Mouse (Mus musculus) neural tube, embryonic 10.5 days (tissue): ENCODE results near the gene Ctps.
"Not testable (repeated sequence)": the region's sequence is repeated elsewhere in the genome, so short reads cannot be mapped to it uniquely, and the experiment has no call there.

Experiments used
- DNase-seq: peaks from one replicate; pipeline ENCODE4 v3.0.0-alpha.2; 2017; ENCODE audit warnings: low spot score; ENCODE audit errors: extremely low spot score

The Ctps gene

DNA sequence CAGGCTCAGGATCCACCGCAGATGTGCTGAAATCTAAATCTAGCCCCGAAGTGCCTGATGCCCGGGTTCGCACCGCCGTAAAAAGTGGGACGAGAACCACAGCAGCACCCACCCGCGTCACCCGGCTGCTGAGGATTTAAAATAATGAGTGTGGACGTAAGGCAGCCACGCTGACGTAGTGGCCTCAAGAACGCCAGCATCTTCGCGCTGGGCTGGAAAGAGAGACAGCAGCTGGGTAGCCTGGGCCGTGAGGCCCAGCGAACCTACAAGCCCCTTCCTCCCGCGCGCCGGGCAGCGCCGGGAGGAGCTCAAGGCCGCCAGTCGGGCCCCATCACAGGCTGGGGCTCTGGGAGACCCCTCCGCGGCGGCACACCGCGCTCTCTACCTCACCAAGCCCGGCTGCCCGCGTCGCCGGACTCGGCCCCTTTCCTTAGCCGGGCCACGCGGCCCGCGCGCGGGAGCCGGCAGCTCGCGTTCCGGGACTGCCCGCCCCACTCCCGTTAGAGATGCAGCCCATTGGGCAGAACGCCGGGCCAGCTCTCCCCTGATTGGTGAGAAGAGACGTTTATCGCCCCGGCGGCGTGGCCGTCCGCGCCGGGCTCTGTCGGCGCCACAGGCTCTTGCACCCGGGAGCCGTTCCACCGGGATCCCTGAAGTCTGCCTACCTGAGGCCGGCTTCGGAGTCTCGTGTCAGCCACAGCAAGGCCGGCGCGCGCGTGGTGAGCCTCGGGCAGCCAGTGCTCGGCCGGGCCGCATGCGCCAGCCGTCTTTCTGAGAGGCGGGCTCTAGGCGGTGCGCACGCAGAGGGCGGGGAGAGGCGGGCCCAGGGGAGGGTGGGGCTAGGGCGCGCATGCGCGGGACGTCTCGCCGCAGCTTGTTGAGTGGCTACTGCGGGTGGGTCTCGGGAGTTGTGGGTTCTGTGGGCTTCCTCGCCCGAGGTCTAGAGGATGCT is at the start of gene Ctps:
TSS of gene Ctps (minus strand) at position 791 of the 952 bp plus-strand sequence.
- DNase-seq = peak; percentile 99

DNA sequence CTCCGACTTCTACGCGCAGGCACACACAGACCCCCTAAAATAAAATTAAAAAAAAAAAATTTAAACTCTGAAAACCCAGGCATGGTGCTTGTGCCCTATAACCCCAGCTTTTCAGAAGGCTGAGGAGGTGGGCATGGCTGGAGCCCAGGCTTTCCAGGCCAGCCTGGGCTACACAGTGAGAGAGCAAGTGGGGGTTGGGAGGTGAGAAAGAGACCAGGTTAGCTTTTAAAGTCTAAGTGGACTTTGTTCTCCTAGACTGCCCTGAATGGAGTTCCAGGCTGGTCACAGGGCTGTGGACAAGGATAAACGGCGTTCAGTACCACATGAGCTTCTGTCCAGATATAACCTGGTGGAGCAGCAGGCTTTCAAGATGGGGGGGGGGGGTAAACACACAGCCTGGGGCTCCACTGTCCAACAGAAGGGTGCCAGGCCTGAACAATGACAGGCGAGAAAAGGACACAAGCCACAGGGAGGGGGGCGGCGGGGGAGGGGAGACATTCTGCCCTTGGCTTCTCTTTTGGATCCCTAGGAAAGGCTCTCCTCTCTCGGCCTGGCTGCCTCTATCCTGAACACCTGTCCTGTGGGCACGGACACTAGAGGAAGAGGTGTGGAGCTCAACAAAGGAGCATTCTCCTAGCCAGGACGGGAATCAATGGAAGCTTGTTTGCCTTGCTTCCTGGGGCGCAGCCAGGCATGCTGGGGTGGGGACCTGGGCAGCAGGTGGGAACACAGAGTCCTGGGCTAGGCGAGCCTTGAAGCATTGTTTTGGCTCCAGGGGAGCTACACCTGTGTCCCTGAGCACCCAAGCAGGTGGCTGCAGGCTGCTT is 46.3 kb upstream of the Ctps start:
- DNase-seq = no peak

DNA sequence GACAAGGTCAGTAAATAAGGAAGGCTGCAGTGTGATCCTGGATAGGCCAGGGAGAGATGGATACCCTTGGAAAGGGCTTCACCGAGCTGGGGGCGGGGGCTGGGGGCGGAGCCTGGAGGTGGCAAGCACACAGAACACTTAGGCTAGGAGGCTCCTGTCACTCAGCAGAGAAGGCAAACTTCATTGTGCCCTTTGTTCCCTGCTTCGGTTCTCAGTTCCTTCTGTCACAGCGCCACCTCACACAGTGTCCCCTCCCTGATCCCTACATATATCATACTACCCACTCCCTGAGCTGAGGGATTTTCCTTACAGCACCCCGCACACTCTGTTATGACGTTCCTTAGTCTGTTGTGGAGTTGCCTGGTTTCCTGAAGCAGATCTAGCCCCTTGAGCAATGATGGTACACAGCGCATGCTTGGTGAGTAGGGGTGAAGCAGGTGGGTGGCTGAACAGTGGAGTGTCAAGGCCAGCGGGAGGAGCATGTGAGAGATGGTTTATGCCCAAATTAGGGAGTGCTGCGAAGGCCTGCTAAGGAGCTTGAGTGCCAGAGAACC is 45.5 kb upstream of the Ctps start:
- DNase-seq = peak; percentile 34

DNA sequence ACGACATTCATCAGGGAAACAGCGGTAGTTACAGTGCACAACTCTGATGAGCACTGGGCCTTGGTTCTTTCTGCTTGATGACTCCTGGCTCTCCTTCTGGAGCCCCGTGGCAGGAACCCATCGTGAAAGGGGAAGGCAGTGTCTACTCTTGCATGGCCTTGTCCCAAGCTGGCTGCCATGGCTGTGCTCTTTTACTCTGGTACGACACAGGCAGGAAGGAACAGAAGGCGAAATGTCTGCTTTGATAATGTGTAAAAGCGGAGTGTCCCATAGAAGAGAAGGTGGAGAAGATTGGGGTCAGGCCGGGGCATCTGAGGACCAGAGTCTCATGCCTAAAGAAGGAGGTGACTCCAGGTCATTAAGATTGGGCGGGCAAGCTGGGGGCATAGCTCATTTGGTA is 44.6 kb upstream of the Ctps start:
- no peak for DNase-seq

DNA sequence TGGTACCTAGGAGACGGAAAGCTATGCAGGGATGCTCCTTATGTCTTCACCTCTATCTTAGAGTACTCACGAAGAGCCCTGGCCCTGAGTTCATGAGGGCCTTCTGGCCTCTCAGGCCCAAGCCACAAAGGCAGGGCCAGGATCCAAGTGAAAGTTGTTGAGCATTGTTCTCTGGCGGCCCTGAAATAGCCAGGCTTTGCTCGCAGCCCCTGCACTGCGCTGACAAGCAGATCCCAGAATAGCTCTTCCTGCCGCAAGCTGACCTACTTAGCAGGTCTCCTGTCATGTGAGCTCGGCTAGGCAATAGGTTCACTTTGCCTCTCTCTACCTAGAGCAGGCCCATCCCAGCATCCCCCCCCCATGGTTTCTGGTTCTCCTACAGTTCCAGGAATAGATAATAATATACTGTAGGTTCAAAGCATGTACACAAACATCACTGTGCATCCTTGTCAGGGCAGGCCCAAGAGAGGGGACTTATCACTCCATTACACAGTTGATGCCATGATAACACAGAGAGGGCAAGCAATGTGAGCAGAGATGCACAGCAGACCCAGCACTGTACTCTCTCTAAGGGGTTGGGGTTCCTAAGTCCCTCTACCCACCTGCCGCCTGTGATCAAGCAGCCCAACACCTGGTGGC is 43.7 kb upstream of the Ctps start:
- DNase-seq = no peak

DNA sequence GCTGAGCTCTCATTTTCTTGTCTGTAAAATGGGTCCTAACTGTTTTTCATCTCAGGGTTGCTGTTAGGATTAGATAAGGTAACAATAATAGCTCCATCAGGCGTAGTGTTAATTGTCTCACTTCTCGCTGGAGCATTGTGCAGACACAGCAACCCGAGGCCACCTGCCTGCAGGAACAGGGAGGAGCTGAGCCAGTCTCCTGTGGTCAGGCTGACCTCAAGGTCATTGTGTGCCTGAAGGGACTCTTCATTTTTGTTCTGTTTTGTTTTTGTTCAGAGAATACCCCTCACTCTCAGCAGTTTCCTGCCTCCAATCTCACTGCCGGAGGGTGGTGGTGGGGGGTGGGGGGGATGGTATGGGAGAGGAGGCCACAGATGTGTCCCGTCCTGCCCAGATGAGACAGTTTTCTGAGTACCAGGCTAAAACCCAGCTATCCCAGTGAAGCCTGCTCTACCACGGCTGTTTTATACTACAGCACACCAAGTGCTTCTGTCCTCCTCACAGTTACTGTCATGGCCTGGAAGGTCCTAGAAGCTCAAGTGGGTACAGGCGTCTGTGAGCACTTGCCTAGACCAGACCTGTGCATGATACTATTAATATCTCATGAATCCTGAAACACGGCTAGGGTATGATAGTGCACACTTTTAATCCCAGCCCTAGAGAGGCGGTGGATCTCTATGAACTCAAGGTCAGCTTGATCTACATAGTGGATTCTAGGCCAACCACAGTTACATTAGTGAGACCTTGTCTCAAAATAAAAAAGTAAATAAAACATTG is 42.4 kb upstream of the Ctps start:
- peak; percentile 36 for DNase-seq

DNA sequence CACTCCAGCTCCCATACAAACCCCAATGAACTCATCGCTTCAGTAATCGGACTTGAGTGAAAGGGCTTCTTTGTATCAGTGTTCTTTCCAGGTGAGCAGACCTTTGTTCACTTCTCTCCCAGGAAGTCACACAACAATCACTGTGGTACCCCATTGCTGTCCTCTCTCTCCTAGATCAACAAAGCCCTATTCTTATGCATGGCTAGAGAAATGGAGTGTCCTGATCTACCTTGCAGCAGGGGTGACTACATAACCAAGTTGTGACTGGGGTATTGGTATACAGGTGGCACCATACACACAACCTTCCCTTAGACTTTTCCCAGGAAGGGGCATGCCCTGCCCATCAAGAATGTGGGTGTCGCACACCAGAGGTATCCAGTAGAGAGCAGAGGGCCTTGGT is 40.9 kb upstream of the Ctps start:
- DNase-seq = no peak

DNA sequence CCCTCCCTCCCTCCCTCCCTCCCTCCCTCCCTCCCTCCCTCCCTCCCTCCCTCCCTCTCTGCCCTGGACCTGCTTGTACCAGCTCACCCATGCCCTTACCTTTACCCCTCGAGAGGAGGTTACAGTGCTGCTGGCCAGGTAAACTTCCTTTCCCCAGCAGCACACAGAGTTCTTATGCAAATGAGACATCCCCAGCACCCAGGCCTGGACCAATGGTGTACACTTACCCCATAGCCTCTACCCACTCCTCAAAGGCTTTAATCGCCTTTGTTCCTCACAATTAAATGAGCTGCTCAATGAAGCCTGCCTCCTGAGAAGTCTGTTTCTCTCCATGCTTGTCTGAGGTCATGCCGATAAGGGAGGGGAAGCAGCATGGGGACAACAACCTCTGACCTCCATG is 36.9 kb upstream of the Ctps start:
- no peak for DNase-seq

DNA sequence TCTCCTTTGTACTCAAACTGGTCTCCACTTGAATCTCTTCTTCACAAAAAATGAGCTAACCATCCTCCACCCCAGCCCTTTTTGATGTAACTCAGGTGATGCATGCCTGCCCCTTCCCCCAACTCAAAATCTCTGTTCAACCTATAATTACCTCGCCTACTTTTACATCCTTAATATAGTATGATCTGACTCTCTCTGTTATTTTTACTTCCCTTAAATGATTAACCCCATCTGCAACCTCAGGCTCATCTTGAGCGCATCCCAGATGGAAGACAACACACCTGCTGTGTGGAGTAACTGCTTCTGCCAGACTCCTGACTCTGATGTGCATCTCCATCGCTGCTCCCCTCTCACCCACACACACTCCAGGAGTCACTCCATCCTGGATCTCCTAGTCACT is 32.6 kb upstream of the Ctps start:
- DNase-seq = no peak

DNA sequence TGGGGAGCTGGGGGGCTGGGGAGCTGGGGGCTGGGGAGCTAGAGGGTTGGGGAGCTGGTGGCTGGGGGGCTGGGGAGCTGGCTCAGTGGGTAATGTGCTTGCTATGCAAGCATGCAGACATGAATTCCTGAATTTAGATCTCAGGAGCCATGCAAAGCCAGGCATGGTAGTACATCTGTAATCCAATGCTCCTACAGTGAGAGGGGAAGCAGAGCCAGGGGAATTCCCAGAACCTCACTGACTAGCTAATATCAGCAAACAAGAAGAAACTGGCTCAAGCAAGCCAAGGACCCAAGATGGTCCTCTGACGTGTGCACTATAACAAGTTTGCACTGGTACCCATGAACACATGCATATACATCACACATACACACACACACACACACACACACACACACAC is 31.7 kb upstream of the Ctps start:
- DNase-seq = no peak

DNA sequence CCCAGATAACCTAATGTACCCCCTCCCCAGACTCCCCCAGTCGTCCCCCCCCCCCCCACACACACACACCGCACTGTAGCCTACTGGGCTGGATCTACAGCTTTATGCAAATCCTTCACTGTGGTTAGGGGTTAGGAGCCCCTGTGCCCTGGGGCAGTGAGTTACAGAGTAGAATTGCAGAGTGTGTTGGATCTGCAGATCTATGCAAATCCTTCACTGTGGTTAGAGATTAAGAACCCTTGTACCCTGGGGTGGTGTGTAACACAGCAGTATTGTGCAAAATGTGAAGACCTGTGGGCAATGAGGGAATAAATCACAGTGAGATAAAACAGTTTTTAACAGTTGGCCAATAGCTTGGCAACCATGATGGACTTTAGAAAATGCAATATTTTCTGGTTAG is 28.8 kb upstream of the Ctps start:
- no peak for DNase-seq

DNA sequence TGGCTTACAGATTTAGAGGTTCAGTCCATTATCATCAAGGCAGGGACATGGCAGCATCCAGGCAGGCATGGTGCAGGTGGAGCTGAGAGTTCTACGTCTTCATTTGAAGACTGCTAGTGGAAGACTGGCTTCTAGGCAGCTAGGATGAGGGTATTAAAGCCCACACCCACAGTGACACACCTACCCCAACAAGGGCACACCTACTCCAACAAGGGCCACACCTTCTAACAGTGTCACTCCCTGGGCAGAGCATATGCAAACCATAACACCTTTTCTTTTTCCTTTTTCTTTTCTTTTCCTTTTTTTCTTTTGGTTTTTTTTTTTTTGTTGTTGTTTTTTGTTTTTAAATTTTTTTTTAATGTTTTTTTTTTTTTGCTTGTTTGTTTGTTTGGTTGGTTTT is 26.1 kb upstream of the Ctps start:
- DNase-seq = not testable (repeated sequence)

DNA sequence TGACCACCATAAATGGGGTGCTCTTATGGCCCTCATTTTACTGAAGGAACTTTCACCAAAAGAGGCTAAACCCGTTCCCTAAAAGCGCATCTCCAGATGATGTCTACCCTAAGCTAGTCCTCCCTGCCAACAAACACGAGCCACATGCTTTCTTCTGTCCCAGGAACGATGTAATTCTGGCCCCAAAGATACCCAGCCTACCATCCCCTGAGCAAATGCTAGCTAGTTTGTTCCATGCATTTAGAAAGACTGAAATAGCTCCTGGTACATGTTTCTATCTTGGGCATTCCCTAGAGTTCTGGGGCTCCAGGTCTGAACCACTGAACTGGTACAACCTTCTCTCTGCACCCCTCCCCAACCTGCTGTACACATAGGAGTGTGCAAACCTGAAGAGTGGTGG is 20.9 kb upstream of the Ctps start:
- DNase-seq = no peak

DNA sequence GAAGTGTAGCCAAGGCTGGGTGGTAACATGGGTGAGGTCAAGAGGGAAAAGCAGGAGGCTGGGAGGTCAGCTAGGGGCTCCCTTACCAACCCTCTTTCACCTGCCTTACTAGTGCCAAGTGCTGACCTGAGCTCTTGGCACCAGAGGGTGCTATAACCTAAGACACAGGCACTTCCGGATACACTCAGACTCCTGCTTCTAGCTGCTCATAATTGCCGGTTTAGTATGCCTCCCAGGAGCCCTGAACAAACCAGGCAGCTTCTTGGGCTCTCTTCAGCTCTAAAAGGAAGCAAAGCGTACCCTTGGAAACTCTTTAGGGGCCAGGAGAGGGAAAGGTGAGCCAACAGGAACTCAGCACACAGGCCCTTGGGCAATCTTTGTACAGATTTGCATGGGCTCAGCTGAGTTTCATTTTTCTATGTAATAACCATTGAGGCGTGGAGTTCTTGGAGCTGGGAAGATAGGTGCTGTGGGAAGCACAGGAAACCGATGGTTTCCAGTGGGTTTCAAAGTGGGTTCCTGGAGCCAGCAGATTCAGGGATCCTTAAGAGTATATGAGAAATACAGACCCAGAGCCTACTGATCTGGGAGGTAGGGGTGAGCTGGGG is 19.8 kb upstream of the Ctps start:
- DNase-seq = peak; percentile 70

DNA sequence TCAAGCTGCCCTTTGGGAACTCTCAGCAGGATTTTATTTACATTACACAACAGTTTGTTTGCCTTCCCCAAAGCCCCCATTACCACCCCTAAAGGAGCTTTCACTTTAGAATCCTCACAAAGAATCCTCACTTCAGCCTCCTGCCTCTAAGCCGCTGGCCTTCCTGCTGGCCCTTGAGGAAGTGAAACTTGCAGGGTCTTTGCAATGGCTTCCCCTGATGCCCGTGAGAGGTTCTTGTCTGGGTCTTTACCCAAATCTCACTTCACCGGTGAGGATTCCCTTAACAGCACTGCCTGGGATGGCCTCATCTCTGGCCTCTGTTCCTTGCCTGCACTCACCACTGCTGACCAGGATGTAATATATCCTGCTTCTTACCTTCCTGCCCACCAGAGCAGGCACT is 19.0 kb upstream of the Ctps start:
- DNase-seq = no peak

DNA sequence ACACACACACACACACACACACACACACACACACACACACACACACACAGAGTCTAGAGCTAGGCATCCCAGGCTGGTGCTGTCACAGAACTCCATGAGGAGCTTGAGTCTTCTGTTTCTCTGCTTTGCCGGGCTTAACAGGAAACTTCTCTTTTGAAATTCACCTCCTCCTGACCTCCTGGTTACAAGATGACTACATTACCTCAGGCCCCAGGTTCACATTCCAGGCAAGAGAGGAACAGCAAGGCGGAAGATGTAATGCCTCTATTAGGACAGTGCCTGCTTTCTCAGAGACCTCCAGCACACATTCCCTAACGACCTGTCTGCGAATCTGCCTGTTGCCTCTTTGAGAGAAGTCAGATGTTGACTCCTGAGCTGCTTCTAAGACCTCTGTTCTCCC is 18.4 kb upstream of the Ctps start, which contains the start of gene Gm8439:
TSS of gene Gm8439 (plus strand) at position 301 of the 400 bp plus-strand sequence.
- DNase-seq = no peak

DNA sequence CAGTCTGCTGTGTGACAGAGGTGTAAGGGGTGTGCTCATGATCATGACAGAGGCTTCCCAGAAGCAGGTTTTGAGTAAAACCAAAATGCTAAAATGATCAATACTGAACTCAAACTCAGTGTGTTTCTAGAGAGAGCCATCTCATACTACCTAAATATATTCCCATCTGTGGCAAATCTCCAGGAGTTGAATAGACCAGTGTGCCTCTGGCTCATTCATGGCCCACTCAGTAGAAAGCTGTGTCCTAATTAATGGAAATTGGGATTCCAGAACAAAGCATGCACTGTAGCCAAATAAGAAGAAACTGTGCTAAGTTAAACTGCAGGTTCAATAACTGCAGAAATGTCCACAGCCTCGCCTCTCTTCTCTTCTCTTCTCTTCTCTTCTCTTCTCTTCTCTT is 16.9 kb upstream of the Ctps start:
- DNase-seq = no peak

DNA sequence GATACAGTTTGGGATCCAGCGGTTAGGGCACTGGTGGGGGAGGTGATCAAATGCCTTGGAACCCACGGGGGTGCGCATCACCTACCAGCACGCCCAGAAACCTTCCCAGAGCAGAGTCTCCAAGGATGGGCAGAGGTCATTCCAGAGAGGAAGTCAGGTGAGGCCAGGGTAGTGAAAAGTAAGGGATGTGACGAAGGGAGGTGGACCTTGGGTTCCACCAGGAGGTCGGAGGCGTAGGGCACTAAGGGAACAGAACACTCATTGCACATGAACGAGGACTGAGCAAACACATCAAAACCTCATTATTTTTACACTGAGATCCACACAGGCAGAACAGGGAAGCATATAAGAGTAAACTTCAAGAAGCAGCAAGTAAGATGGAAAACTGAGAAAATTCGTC is 11.6 kb upstream of the Ctps start:
- DNase-seq = no peak

DNA sequence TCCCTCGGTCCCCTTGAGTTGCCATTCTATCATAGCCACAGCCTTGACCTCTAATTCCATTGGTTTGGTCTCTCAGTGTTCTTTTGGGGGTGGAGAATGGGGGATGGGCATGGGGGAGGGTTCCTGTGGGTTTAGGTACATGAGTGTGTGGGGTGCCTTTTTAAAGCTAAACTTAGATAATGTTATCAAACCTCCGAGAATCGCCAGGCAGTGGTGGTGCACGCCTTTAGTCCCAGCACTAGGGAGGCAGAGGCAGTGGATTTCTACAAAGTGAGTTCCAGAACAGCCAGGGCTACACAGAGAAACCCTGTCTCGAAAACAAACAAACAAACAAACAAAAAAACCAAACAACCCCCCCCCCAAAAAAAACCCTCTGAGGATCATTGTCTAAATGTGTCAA is 10.8 kb upstream of the Ctps start:
- DNase-seq = no peak

DNA sequence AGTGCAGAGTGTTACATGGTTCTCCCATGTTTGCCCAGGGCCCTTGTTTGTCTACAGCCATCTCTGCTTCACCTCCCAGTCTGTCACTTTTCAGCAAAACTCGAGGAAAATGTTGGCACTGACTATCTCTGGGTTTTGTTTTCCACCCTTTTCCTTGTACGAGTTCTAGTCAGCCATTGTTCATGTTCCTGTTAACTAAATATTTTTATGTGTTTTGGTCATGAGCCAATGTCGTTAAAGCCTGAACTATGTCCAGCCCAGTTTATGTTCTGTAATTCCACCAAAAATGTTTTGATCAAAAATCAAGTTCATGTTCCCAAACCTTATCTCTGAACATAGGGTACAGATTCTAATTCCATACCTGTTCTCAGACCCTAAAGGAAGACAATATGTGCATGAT is 1.6 kb upstream of the Ctps start:
- DNase-seq = no peak
